Mouse (Mus musculus) left cerebral cortex, postnatal 36 days (tissue): ENCODE results near the gene Vmn1r1. TPM values are rescaled to one million over a fixed set of nuclear protein-coding genes. Genes with fewer than 3 reads are reported as not detected.

Experiments
- DNase-seq, 2 experiments: peaks; one replicate each; pipeline ENCODE4 v3.0.0; 2021 to 2022; ENCODE audit warnings: low spot score in 2 of 2, mixed read lengths in 1 of 2
- intact Hi-C: fragments of 180-260 bp; cut with DNase I; formaldehyde crosslinking; loops from one replicate; pipeline ENCODE4 v1.15.1; 2025
- total RNA-seq, 2 experiments: library from RNA; stranded (reverse); gene quantifications; 2 replicates each; pipeline ENCODE4 v1.2.3; 2021

Gene Vmn1r1
- total RNA-seq, 2 experiments from 2014 or later, result not detected

DNA sequence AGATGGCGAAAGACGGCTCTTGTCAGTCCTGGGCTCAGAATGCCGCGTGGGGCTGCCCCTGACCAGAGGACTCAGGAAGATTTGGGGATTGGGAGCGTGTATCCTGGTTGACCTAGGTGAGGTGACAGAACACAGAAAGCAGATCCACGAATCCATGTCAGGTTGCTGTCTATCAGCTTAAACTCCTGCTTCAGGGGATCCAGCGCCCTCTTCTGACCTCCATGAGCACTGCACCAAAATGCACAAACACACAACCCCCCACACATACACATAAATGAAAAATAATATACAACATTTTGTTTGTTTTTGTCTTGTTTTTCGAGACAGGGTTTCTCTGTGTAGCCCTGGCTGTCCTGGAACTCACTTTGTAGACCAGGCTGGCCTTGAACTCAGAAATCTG, 26.1 kb downstream of the Vmn1r1 start:
- no peak for DNase-seq
- intact Hi-C loops, result loop anchor here (10.0 kb wide), 1 partner anchor 147 kb away; the partner anchor contains the start of gene Degs1

DNA sequence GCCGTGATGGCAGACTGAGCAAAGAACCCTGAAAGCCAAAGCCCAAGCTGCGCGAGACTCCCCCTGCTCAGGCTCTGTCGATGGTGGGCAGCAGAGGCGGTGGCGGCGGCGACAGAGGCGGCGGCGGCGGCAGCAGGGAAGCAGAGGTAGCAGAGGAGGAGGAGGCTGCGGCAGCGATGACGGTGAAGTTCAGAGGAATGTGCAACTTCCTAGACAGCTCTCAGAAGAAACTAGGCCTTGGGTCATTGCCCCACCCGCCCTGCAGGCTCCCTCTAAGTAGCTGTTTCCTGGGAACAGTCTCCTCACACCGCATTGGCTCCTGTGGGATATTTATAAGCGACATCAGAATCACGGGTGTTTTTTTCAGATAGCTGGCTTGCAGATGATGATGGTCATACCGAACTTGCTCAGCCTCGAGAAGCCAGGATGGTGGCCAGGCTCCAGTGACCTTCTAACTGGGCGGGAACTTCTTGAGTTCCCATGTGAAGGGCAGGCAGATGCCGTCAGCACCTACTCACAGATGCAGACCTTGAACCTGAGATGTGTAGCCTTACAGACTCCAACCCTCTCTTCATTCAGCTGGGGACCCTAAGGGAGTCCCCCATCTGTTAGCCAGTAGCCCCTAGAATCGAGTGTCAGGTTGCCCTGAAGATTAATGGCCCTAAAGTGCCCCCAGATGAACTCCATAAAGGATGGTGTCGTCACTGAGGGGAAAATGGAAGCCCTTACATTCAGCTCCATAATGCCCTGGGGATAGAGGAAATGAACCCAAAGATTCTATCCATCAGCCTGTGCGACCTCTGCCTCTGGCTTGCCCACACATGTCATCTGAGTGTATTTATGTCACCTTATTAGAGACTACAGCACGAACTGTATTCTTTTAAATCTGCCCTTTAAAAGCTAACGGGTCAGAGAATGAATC, 26.8 kb downstream of the Vmn1r1 start:
- intact Hi-C loops, result loop anchor here (10.0 kb wide), 1 partner anchor 147 kb away; the partner anchor contains the start of gene Degs1
- no peak for DNase-seq

GRCm38 (mm10) chr1:182130830-182131229, 33.5 kb downstream of the Vmn1r1 start:
- intact Hi-C loops, result loop anchor here (10.0 kb wide), 1 partner anchor 154 kb away; the partner anchor contains the start of gene Degs1
- DNase-seq, result no peak

GRCm38 (mm10) chr1:182124924-182125368, 39.3 kb downstream of the Vmn1r1 start:
- intact Hi-C loops, result loop anchor here (5.0 kb wide), 1 partner anchor 412 kb away; no protein-coding TSS in a partner anchor
- peak; percentile 76 to 80 for DNase-seq

GRCm38 (mm10) chr1:182124506-182124905, 39.8 kb downstream of the Vmn1r1 start, which contains the start of gene Srp9:
Gene Srp9, plus strand, starts transcription at chr1:182124737.
- peak; percentile 98 for DNase-seq
- intact Hi-C loops, result loop anchor here (5.0 kb wide), 1 partner anchor 413 kb away; no protein-coding TSS in a partner anchor

DNA sequence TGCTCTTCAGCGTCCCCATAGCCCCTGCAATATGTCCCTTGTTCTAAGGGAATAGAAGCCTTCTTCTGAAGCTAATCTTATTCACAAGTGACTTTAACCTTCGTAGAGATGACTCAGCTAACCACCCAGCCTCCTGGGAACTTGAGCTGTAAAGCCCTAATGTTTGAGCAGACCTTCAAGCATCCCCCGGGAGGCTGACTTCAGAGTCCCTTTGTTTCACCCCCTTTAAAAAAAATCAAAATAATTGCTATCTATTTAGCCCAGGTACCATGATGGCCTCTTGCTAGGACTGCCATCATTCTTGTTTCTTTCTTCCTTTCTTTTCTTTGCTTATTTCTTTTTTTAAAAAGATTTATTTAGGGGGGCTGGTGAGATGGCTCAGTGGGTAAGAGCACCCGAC, 41.9 kb downstream of the Vmn1r1 start:
- no peak for DNase-seq
- intact Hi-C loops, result loop anchor here (5.0 kb wide), 1 partner anchor 415 kb away; no protein-coding TSS in a partner anchor

DNA sequence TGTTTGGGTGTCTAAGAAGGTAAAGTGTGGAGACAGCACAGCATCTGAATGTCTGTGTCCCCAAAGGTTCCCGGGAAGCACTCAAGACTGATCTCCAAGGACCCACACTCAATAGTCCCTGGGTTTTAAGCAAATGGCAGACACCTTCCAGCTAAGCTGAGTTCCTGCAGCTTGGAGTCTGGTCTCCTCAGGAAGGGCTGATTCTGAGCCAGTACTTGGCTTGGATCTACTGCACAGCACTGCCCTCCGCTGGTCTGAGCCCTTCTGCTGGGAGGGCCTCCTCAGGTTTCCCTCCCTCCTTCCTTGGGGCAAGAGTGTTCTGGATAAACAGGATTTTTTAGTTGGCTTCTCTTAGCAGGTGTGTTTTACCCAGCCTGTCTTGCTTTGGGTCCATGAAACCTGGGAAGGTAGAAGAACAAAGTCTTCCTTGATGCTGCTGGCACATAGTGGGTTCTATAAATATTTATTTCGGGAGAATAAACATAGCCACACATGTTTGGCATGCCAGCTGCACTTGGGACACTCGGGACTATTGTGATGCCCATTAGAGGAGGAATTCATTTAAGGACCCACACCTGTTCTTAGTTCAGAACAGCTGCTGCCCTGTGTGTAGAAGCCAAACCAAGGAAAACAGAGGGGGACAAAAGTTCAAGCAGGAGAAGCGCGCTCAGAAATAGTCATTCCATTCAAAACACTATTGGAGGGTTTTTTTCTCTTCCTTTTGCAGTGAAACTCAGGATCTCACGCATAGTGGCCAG, 48.5 kb downstream of the Vmn1r1 start:
- intact Hi-C loops, result loop anchor here (1.0 kb wide), 1 partner anchor 228 kb away; no protein-coding TSS in a partner anchor
- no peak for DNase-seq

- intact Hi-C loops, result loop anchor here (1.0 kb wide), 1 partner anchor 227 kb away; no protein-coding TSS in a partner anchor
- peak in 1 of 2 experiments; percentile 29 for DNase-seq
These were observed 49.1 kb downstream of the Vmn1r1 start for GRCm38 (mm10) chr1:182115197-182115596.

- intact Hi-C loops, result loop anchor here (1.0 kb wide), 1 partner anchor 95 kb away; the partner anchor contains the start of gene Enah
- DNase-seq, result no peak
These were observed 50.4 kb downstream of the Vmn1r1 start for GRCm38 (mm10) chr1:182113587-182114500.

DNA sequence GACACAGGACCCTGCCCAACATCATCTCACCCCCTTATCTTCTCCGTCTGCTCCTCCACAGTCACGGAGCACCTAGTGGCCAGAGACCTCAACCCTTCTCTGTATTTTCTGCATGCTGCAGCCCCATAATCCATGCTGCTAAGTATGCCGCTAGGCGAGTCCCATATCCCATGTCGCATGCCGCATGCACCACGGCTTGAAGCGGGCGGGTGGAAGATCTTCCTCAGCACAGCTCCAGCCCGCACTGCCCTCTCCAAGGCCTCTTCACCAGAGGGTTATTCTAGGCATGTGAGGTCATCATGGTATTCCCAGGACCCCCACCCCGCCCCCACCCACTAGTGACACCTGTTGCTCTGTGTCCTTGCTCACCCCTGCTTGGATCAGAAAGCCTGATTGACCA, 51.2 kb downstream of the Vmn1r1 start:
- DNase-seq, result no peak
- intact Hi-C loops, result loop anchor here (1.0 kb wide), 1 partner anchor 94 kb away; the partner anchor contains the start of gene Enah

DNA sequence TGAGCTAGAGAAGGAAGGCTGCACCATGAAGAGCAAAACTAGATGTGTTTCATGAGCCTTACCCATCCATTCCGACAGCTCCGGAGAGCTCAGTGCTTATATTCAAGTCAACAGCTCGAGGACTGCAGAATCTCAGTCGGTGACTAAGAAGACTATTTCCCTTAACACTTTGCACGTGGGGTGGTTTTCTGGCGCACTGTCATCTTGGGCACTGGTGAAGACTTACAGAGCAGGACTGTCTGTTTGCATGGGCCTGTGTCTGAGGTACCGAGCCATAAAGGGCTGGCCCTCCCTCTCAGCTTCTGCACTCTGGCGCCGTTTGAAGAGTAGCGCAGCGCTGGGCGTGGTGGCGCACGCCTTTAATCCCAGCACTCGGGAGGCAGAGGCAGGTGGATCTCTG, 51.9 kb downstream of the Vmn1r1 start:
- intact Hi-C loops, result no loop called here
- DNase-seq, result no peak

DNA sequence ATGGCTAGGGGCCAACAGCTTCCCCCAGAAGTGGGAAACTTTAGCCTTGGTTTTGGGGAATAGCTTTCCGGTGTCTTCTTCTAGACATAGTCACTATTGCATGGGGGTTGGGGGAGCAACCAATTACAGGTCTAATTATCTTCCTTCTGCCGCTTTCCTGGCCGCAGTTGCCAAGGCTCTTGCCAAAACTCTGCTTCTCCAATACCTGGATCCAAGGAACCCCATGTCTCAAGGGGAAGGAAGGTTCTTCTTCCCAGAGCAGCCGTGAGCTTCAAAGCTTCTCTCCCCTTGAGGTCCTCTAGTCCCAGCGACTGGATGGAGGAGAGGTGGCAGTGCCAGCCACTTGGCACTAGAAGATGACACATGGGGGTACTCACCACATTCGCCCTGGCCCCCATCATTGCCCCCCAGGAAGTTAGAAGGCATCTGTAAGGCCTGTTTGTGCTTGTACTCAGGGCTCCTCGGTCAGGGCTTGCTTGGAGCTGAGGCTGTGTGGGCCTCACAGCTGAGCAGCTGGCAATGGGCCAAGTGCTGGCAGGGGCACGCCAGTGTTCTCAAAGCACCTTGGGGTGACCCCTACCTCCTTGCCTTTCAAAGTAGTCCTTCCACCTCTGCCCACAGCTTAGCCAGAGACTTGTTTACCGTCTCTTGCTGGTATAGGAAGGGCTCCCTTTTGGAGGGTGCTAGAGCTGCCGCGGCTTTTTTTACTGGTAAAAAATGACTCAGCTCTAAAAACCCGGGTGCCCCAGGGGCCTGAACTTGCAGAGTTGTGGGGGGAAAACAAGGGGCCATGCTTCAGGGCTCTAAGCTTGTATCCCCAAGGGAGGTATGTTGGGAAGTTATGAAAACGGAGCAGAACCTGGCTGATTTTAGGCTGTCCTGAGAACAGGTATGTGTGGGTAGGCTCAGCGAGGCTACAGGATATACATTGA, 52.6 kb downstream of the Vmn1r1 start:
- no peak for DNase-seq
- intact Hi-C loops, result no loop called here

- intact Hi-C loops, result no loop called here
- no peak for DNase-seq
These were observed 53.4 kb downstream of the Vmn1r1 start for GRCm38 (mm10) chr1:182110708-182111385.

DNA sequence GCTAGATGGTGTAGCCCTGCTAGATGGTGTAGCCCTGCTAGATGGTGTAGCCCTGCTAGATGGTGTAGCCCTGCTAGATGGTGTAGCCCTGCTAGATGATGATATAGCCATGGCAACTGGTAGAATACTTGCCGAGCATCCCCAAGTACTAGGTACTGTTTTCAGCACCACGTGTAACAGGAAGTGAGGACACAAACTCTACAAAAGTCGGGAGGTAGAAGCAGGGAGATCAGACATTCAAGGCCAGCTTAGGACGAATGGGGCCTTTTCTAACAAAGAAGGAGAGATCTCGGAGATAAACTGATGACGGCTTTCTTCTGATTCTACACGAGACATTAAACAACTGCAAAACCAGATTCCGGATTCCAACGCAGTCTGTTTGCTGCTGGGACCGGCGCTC, 54.1 kb downstream of the Vmn1r1 start:
- DNase-seq, result no peak
- intact Hi-C loops, result no loop called here

- intact Hi-C loops, result no loop called here
- no peak for DNase-seq
These were observed 55.7 kb downstream of the Vmn1r1 start for GRCm38 (mm10) chr1:182108397-182109099.

- DNase-seq, result no peak
- intact Hi-C loops, result no loop called here
These were observed 57.0 kb downstream of the Vmn1r1 start for GRCm38 (mm10) chr1:182107251-182107650.

DNA sequence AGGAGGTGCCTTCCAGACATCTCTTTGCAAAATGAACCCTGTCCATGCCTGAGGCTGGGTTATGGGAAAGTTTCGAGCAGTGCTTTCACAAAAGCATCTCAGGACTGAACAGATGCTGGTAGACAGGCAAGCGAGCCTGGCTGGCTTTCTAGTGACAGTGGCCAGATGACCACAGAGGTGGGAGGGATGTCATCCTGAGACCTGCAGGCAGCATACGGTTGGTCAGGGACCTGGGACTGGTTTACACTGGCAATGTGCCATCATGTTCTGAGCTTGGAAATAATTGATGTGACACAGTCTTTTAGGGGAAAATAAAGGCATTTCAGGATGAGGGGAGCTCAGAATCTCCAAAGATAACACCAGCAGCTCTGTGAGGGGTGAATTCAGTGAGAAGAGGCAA, 59.3 kb downstream of the Vmn1r1 start:
- no peak for DNase-seq
- intact Hi-C loops, result no loop called here
